Mouse (Mus musculus) kidney, adult 2 months (tissue): ENCODE data around the gene Actg1.

Experiments used
- CTCF ChIP-seq: fragments of 200-500 bp; conservative IDR thresholded peaks from 2 replicates; pipeline ENCODE4 v1.5.1; 2011; ENCODE audit warnings: low read depth, mild to moderate bottlenecking, control low read depth, low read length, moderate library complexity, mixed read lengths; ENCODE audit not compliant: insufficient read depth, insufficient read length
- POLR2A ChIP-seq: fragments of 200-500 bp; IDR thresholded peaks from one replicate; pipeline ENCODE4 v1.6.1; 2011; ENCODE audit warnings: low read depth, low read length, control low read depth

DNA sequence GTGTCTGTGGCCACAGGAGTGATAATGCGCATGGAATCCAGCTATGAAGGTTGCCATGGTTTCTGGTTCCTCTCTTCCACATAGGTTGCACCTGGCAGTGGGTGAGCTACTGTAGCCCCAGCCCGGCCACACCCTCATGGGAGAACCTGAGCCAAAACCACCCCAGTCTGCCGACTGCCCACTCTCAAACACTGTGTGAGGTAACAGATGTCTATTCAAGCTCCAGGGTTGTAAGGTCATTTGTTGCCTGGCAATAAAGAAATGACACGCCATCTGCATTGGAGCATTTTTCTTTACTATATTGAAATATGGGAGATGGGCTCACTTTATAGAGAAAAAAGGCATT, 33.0 kb downstream of the Actg1 start:
- TF ChIP-seq CTCF (no peak), POLR2A (no peak)
